Mouse (Mus musculus) midbrain, embryonic 10.5 days (tissue): Measurements from ENCODE around the gene Catip. TPM values are rescaled to one million over a fixed set of nuclear protein-coding genes. Genes with fewer than 3 reads are reported as not detected.

Experiments used
- DNase-seq: peaks from one replicate; pipeline ENCODE4 v3.0.0-alpha.2; 2017; ENCODE audit warnings: low spot score
- H3K27ac ChIP-seq: fragments of 300-500 bp; sonication (generic); replicated peaks from 2 replicates; pipeline ENCODE4 v1.5.1; 2016; ENCODE audit warnings: mild to moderate bottlenecking
- H3K27me3 ChIP-seq: fragments of 300-500 bp; sonication (generic); 2 replicates; pipeline ENCODE4 v1.6.1; 2016; ENCODE audit warnings: low read depth, mild to moderate bottlenecking; ENCODE audit not compliant: poor library complexity, severe bottlenecking
- H3K36me3 ChIP-seq: fragments of 300-500 bp; sonication (generic); 2 replicates; pipeline ENCODE4 v1.6.1; 2016; ENCODE audit warnings: mild to moderate bottlenecking, moderate library complexity
- H3K4me1 ChIP-seq: fragments of 300-500 bp; sonication (generic); 2 replicates; pipeline ENCODE4 v1.6.1; 2016
- H3K4me3 ChIP-seq: fragments of 300-500 bp; sonication (generic); 2 replicates; pipeline ENCODE4 v1.5.1; 2016; ENCODE audit warnings: mild to moderate bottlenecking, moderate library complexity
- H3K9me3 ChIP-seq: fragments of 300-500 bp; sonication (generic); replicated peaks from 2 replicates; pipeline ENCODE4 v1.6.1; 2016; ENCODE audit warnings: mild to moderate bottlenecking
- WGBS: fragments of 180-500 bp; shearing (Covaris S2); methylation state at CpG from one replicate; pipeline ENCODE4 v1.1.7; 2016; 5-methylcytosine and 5-hydroxymethylcytosine counted together
- polyA plus RNA-seq: library from polyadenylated mRNA; unstranded; fragments of >200 nt; fragmentation: Nextera tagmentation; extraction: Ambion mirVana; gene quantifications from 2 replicates; pipeline ENCODE4 v1.2.1, GENCODE M21; 2016

Catip gene
- polyA plus RNA-seq, 1 experiment from 2014 or later, result 0.22 TPM

DNA sequence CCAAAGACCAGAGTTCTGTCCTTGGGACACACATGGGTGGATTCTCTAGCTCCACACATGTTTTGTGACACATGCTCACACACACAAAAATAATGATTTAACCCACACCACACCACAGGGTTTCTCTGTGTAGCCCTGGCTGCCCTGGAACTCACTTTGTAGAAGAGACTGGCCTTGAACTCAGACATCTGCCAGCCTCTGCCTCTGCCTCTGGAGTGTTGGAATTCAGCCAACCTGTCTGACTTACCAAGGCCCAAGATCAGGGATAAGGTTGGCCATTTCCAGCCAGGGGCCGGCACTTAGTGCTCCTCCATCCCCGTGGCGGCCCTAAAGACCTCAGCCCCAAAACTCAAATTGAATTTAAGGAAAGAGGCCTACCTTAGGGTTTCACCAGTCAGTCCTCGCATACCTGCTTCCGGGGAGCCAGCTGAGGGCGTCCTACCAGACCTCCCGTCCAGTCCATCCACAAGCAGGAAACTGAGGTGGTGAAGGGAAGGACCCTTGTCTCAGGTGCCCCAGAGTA, 26.6 kb downstream of the Catip start:
- no peak overlapping the region for H3K27ac ChIP-seq
- no peaks in the 10 kb centered on the region for H3K9me3 ChIP-seq
- peaks cover 6% of the 10 kb centered on the region for H3K36me3 ChIP-seq
- peaks cover 53% of the 10 kb centered on the region for H3K4me1 ChIP-seq
- WGBS, result 77% methylated on average over 7 of the region's 7 CpGs
- H3K27me3 ChIP-seq, result peaks cover 31% of the 10 kb centered on the region
- no peak overlapping the region for H3K4me3 ChIP-seq
- no peak for DNase-seq

GRCm38 (mm10) chr1:74389831-74390286, 28.0 kb downstream of the Catip start:
- H3K4me1 ChIP-seq, result peaks cover 59% of the 10 kb centered on the region
- H3K36me3 ChIP-seq, result peaks cover 20% of the 10 kb centered on the region
- H3K4me3 ChIP-seq, result peak overlapping the region; percentile 97
- DNase-seq, result peak; percentile 46
- H3K27ac ChIP-seq, result peak overlapping the region; percentile 69
- peaks cover 31% of the 10 kb centered on the region for H3K27me3 ChIP-seq
- WGBS, result 3% methylated on average over 29 of the region's 29 CpGs
- no peaks in the 10 kb centered on the region for H3K9me3 ChIP-seq

- peak overlapping the region; percentile 69 for H3K27ac ChIP-seq
- H3K4me3 ChIP-seq, result peak overlapping the region; percentile 97
- H3K27me3 ChIP-seq, result peaks cover 31% of the 10 kb centered on the region
- H3K9me3 ChIP-seq, result no peaks in the 10 kb centered on the region
- H3K4me1 ChIP-seq, result peaks cover 61% of the 10 kb centered on the region
- DNase-seq, result peak; percentile 67
- whole genome bisulfite sequencing, result 9% methylated on average over 21 of the region's 21 CpGs
- H3K36me3 ChIP-seq, result peaks cover 25% of the 10 kb centered on the region
These were observed 28.5 kb downstream of the Catip start for GRCm38 (mm10) chr1:74390287-74390906.

- H3K27me3 ChIP-seq, result peaks cover 31% of the 10 kb centered on the region
- peak; percentile 95 for DNase-seq
- WGBS, result 2% methylated on average over 51 of the region's 51 CpGs
- no peaks in the 10 kb centered on the region for H3K9me3 ChIP-seq
- H3K4me3 ChIP-seq, result peak within 1 kb of the TSS; percentile 97
- H3K4me1 ChIP-seq, result peaks cover 64% of the 10 kb centered on the region
- peak within 1 kb of the TSS; percentile 99 for H3K27ac ChIP-seq
- peaks cover 30% of the 10 kb centered on the region for H3K36me3 ChIP-seq
These were observed 29.2 kb downstream of the Catip start, which contains the start of gene Ctdsp1 for GRCm38 (mm10) chr1:74390924-74391748. TSS of gene Ctdsp1 (plus strand) at chr1:74391509.

DNA sequence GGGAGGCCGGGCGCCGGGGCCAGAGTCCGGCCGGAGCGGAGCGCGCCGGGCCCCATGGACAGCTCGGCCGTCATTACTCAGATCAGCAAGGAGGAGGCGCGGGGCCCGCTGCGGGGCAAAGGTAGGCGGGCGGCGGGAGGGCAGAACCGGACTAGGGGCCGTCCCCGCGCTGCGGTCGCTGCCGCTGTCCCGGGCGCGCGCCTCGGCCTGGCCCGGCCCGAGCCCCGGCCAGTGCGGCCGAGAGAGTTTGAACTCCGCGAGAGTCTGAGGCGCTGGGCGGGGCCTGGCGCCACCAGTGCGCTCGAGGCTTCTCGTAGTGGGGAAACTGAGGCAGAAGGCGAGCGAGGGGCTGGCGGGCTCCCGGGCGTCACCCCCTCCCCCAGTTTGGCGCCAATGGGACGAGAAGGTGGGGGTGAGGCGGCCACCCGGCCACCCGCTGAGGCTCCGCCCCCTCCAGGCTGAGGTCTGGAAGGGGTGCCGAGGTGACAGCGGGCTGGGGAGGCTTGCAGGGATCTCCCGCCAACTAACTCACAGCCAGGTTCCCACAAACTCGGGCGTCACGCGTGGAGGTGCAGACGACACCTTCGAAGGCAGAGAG, 30.0 kb downstream of the Catip start:
- under 1% methylated on average over 60 of the region's 63 CpGs for WGBS
- H3K4me3 ChIP-seq, result peak overlapping the region; percentile 97
- H3K4me1 ChIP-seq, result peaks cover 64% of the 10 kb centered on the region
- H3K27ac ChIP-seq, result peak overlapping the region; percentile 99
- H3K36me3 ChIP-seq, result peaks cover 30% of the 10 kb centered on the region
- peaks cover 31% of the 10 kb centered on the region for H3K27me3 ChIP-seq
- no peaks in the 10 kb centered on the region for H3K9me3 ChIP-seq
- peak; percentile 74 for DNase-seq

GRCm38 (mm10) chr1:74392446-74392994, 30.6 kb downstream of the Catip start:
- Histone ChIP-seq H3K9me3 (no peaks in the 10 kb centered on the region), H3K4me3 (peak overlapping the region; percentile 97), H3K36me3 (peaks cover 30% of the 10 kb centered on the region), H3K27me3 (peaks cover 31% of the 10 kb centered on the region), H3K27ac (peak overlapping the region; percentile 99), H3K4me1 (peaks cover 64% of the 10 kb centered on the region)
- peak; percentile 64 for DNase-seq
- 2% methylated on average over 16 of the region's 16 CpGs for WGBS

DNA sequence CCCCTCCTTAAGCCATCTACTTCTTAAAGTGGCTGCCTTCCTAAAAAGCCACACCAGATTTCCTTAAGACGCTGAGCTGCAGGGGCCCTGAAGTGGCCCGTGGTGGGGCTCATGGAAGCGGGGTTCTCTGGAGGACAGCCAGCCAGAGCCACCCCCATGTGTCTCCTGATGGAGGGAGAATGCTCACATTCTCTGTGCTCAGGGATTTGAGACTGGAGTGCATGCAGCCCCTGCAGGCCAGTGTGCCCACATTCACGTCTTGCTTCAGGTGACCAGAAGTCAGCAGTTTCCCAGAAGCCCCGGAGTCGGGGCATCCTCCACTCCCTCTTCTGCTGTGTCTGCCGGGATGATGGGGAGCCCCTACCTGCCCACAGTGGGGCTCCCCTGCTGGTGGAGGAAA, 31.1 kb downstream of the Catip start:
- H3K4me1 ChIP-seq, result peaks cover 66% of the 10 kb centered on the region
- no peaks in the 10 kb centered on the region for H3K9me3 ChIP-seq
- no peak for DNase-seq
- peak overlapping the region; percentile 99 for H3K27ac ChIP-seq
- H3K27me3 ChIP-seq, result peaks cover 30% of the 10 kb centered on the region
- peak overlapping the region; percentile 97 for H3K4me3 ChIP-seq
- H3K36me3 ChIP-seq, result peaks cover 30% of the 10 kb centered on the region
- 45% methylated on average over 7 of the region's 7 CpGs for WGBS

- peak overlapping the region; percentile 97; the same call in 1 of the 2 replicates for H3K4me3 ChIP-seq
- 94% methylated on average over 9 of the region's 9 CpGs for WGBS
- no peak overlapping the region for H3K27ac ChIP-seq
These were observed 31.8 kb downstream of the Catip start for GRCm38 (mm10) chr1:74393697-74394096.

GRCm38 (mm10) chr1:74394311-74394710, 32.4 kb downstream of the Catip start:
- DNase-seq, result no peak
- Histone ChIP-seq H3K4me3 (0 out of 2 replicates have a peak overlapping the region, but pooled peaks have one; percentile 97), H3K27me3 (peaks cover 17% of the 10 kb centered on the region), H3K9me3 (no peaks in the 10 kb centered on the region), H3K36me3 (peaks cover 30% of the 10 kb centered on the region), H3K4me1 (peaks cover 67% of the 10 kb centered on the region), H3K27ac (no peak overlapping the region)
- 94% methylated on average over 9 of the region's 9 CpGs for WGBS

More at GRCm38 (mm10) chr1:74393697-74394096, 31.8 kb downstream of the Catip start:
- peaks cover 68% of the 10 kb centered on the region for H3K4me1 ChIP-seq
- no peak for DNase-seq
- H3K27me3 ChIP-seq, result peaks cover 23% of the 10 kb centered on the region
- no peaks in the 10 kb centered on the region for H3K9me3 ChIP-seq
- peaks cover 30% of the 10 kb centered on the region for H3K36me3 ChIP-seq

GRCm38 (mm10) chr1:74394858-74395257, 33.0 kb downstream of the Catip start:
- Histone ChIP-seq H3K4me1 (peaks cover 62% of the 10 kb centered on the region), H3K36me3 (peaks cover 30% of the 10 kb centered on the region), H3K9me3 (no peaks in the 10 kb centered on the region), H3K4me3 (no peak overlapping the region), H3K27ac (no peak overlapping the region), H3K27me3 (peaks cover 11% of the 10 kb centered on the region)
- DNase-seq, result no peak
- 92% methylated on average over 15 of the region's 15 CpGs for WGBS

GRCm38 (mm10) chr1:74395290-74395689, 33.4 kb downstream of the Catip start:
- H3K9me3 ChIP-seq, result no peaks in the 10 kb centered on the region
- peaks cover 57% of the 10 kb centered on the region for H3K4me1 ChIP-seq

More at GRCm38 (mm10) chr1:74395290-74395689, 33.4 kb downstream of the Catip start:
- DNase-seq, result no peak
- WGBS, result 92% methylated on average over 13 of the region's 13 CpGs
- no peak overlapping the region for H3K4me3 ChIP-seq
- peaks cover 7% of the 10 kb centered on the region for H3K27me3 ChIP-seq
- peaks cover 30% of the 10 kb centered on the region for H3K36me3 ChIP-seq
- H3K27ac ChIP-seq, result no peak overlapping the region
